Mouse (Mus musculus) T-cell, adult 2 months (primary cell): ENCODE data around the gene Apbb2.

ENCODE experiments used
- DNase-seq: peaks from one replicate; pipeline ENCODE4 v3.0.0; 2022; ENCODE audit warnings: low spot score

Gene Apbb2

GRCm38 (mm10) chr5:66473599-66473998 is 145.0 kb downstream of the Apbb2 start:
- no peak for DNase-seq

GRCm38 (mm10) chr5:66470837-66471236 is 147.7 kb downstream of the Apbb2 start:
- no peak for DNase-seq

GRCm38 (mm10) chr5:66469685-66470084 is 148.9 kb downstream of the Apbb2 start:
- DNase-seq = no peak

- no peak for DNase-seq
Observed at GRCm38 (mm10) chr5:66468331-66469001, 150.1 kb downstream of the Apbb2 start.

- no peak for DNase-seq
Observed at GRCm38 (mm10) chr5:66462665-66463064, 155.9 kb downstream of the Apbb2 start.

GRCm38 (mm10) chr5:66458851-66459250 is 159.7 kb downstream of the Apbb2 start:
- no peak for DNase-seq

- no peak for DNase-seq
Observed at GRCm38 (mm10) chr5:66455271-66455670, 163.3 kb downstream of the Apbb2 start.

GRCm38 (mm10) chr5:66454826-66455225 is 163.8 kb downstream of the Apbb2 start:
- DNase-seq = no peak

- DNase-seq = no peak
Observed at GRCm38 (mm10) chr5:66453106-66453505, 165.5 kb downstream of the Apbb2 start.

GRCm38 (mm10) chr5:66451561-66451960 is 167.0 kb downstream of the Apbb2 start:
- no peak for DNase-seq

GRCm38 (mm10) chr5:66445497-66445896 is 173.1 kb downstream of the Apbb2 start:
- no peak for DNase-seq

- no peak for DNase-seq
Observed at GRCm38 (mm10) chr5:66442260-66442659, 176.3 kb downstream of the Apbb2 start.

- no peak for DNase-seq
Observed at GRCm38 (mm10) chr5:66436791-66437246, 181.8 kb downstream of the Apbb2 start.

GRCm38 (mm10) chr5:66435158-66435557 is 183.4 kb downstream of the Apbb2 start:
- no peak for DNase-seq

GRCm38 (mm10) chr5:66429076-66429475 is 189.5 kb downstream of the Apbb2 start:
- DNase-seq = no peak

GRCm38 (mm10) chr5:66428071-66428470 is 190.5 kb downstream of the Apbb2 start:
- DNase-seq = no peak

- no peak for DNase-seq
Observed at GRCm38 (mm10) chr5:66423909-66424308, 194.7 kb downstream of the Apbb2 start.

GRCm38 (mm10) chr5:66423466-66423865 is 195.1 kb downstream of the Apbb2 start:
- no peak for DNase-seq

- no peak for DNase-seq
Observed at GRCm38 (mm10) chr5:66421954-66422353, 196.6 kb downstream of the Apbb2 start.

GRCm38 (mm10) chr5:66421230-66421629 is 197.4 kb downstream of the Apbb2 start:
- no peak for DNase-seq

- DNase-seq = no peak
Observed at GRCm38 (mm10) chr5:66420011-66420410, 198.6 kb downstream of the Apbb2 start.

- no peak for DNase-seq
Observed at GRCm38 (mm10) chr5:66417289-66417688, 201.3 kb downstream of the Apbb2 start.

- no peak for DNase-seq
Observed at GRCm38 (mm10) chr5:66415700-66416543, 202.7 kb downstream of the Apbb2 start.
